Mouse (Mus musculus): Measurements from ENCODE around the gene Wt1. TPM values are rescaled to one million over a fixed set of nuclear protein-coding genes. Genes with fewer than 3 reads are reported as not detected.

Gene Wt1
- polyA plus RNA-seq, 1 experiment from 2014 or later, result 2.5 TPM

GRCm38 (mm10) chr2:105127531-105128480 lies 1.5 kb downstream of the Wt1 start:
- peaks cover 26% of the 10 kb centered on the region for H3K4me1 ChIP-seq (replicated peaks)
- H3K9me3 ChIP-seq, result no peaks in the 10 kb centered on the region
- H3K4me2 ChIP-seq, result 0 out of 2 replicates have a peak overlapping the region, but pooled peaks have one; percentile 36
- no peak overlapping the region for H3K9ac ChIP-seq
- H3K27me3 ChIP-seq, result peaks cover 100% of the 10 kb centered on the region
- 1% methylated on average over 52 of the region's 52 CpGs for WGBS
- H3K36me3 ChIP-seq, result no peaks in the 10 kb centered on the region
- H3K4me3 ChIP-seq, result peak overlapping the region; percentile 22
- no peak overlapping the region for H3K27ac ChIP-seq (replicated peaks)
- no peak for ATAC-seq (ENCODE audit: low read depth)

DNA sequence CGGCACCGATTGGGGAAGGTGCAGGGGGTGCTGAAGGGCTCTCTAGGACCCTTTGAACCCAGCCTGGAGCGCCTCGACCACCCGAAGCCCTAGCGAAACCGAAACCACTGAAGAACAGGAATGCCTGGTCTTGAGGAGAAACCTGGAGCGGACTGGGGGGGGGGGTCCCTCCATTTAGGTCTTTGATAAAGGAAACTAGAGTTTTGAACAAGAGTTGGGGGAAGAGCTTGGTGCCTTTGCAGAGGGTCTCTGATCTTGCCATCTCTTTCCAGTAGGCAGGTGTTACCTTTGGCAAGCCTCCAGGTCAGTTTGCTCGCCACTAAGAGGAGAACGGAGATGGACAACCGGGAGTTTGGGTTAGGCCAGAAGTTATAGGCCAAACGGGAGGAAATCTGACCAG lies 2.2 kb downstream of the Wt1 start:
- Histone ChIP-seq H3K4me1 (replicated peaks) (peaks cover 20% of the 10 kb centered on the region), H3K36me3 (no peaks in the 10 kb centered on the region), H3K4me3 (no peak overlapping the region), H3K9ac (no peak overlapping the region), H3K4me2 (no peak overlapping the region), H3K27me3 (peaks cover 100% of the 10 kb centered on the region), H3K9me3 (no peaks in the 10 kb centered on the region), H3K27ac (replicated peaks) (no peak overlapping the region)
- no peak for ATAC-seq (ENCODE audit: low read depth)
- WGBS, result 1% methylated on average over 12 of the region's 12 CpGs

- H3K36me3 ChIP-seq, result no peaks in the 10 kb centered on the region
- H3K4me1 ChIP-seq (replicated peaks), result peaks cover 24% of the 10 kb centered on the region
- WGBS, result under 1% methylated on average over 32 of the region's 32 CpGs
- no peak overlapping the region for H3K4me2 ChIP-seq
- H3K27me3 ChIP-seq, result peaks cover 100% of the 10 kb centered on the region
- H3K9ac ChIP-seq, result no peak overlapping the region
- H3K4me3 ChIP-seq, result no peak overlapping the region
- no peaks in the 10 kb centered on the region for H3K9me3 ChIP-seq
- no peak overlapping the region for H3K27ac ChIP-seq (replicated peaks)
- ATAC-seq (ENCODE audit: low read depth), result no peak
These were observed 4.2 kb downstream of the Wt1 start for GRCm38 (mm10) chr2:105130351-105131060.

DNA sequence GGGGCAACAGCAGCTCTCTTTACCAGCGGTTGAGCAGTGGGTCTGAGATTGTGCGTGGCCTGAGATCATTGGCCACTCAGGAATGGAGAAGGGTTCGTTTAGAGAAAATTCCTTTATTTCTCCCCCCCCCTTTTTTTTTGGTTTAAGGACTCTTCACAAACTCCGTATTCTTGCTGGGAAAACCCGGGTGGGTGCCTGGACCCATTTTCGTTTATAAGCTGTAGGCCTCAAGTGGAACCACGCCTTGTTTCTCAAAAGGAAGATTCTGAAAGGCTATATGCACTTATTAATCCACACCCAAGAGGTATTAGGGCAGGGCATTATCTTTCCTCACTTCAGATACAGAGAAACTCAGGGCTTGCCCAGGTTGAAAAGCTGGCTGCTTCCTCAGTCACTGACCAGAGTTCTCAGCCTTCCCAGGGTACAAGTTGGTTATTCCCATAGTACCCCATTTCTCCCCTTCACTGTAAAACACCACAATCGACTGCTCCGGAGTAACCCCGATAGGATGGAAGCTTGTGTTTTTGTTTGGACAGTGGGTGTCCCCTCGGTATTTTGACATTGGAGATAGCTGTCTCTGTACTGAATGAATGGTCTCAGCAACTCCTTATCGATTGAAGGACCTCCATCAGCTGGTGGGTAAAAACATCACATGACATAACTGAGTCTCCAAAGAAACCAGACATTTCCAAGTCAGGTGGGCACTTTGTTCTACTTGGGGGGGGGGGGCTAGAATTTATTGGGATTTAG lies 4.9 kb downstream of the Wt1 start:
- H3K9ac ChIP-seq, result no peak overlapping the region
- 4% methylated on average over 12 of the region's 12 CpGs for WGBS
- peaks cover 100% of the 10 kb centered on the region for H3K27me3 ChIP-seq
- no peak overlapping the region for H3K27ac ChIP-seq (replicated peaks)
- H3K4me1 ChIP-seq (replicated peaks), result peaks cover 22% of the 10 kb centered on the region
- H3K36me3 ChIP-seq, result no peaks in the 10 kb centered on the region
- no peak overlapping the region for H3K4me3 ChIP-seq
- ATAC-seq (ENCODE audit: low read depth), result no peak
- no peaks in the 10 kb centered on the region for H3K9me3 ChIP-seq
- no peak overlapping the region for H3K4me2 ChIP-seq

DNA sequence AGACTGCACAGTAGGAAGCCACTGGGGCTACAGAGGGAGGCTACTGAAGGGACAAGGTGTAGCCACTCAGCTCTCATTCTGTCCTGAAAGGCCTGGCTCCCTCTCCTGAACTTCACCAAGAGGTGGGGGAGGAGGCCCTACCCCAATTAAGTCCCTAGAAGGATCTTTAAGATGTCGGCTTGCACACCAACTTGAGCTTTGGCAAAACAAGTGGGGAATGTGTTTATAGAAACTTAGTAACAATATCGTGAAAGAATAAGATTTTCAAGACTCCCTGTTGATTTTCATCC lies 5.4 kb downstream of the Wt1 start:
- Histone ChIP-seq H3K4me1 (replicated peaks) (peaks cover 17% of the 10 kb centered on the region), H3K27me3 (peaks cover 100% of the 10 kb centered on the region), H3K36me3 (no peaks in the 10 kb centered on the region), H3K4me3 (no peak overlapping the region), H3K9me3 (no peaks in the 10 kb centered on the region), H3K27ac (replicated peaks) (no peak overlapping the region), H3K4me2 (no peak overlapping the region), H3K9ac (no peak overlapping the region)
- 4% methylated on average over 2 of the region's 2 CpGs for WGBS
- no peak for ATAC-seq (ENCODE audit: low read depth)

DNA sequence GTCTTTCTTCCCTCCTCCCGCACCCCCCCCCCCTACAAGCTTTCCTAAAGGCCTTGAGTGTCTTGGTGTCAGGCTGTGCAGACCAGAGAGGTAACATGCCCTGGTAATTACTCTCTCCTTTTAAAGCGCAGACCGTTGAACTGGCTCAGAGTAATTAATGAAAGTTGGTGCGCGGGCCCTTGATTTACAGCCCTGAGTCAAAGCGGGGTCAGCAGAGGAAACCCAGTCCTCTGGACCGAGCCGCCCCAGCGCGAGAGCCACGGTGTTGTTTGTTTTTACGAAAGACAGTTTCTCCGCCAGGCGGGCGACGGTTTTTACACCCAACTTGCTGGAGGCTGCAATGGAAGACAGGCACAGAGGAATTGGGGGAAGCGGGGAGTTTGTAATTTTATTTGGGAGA lies 6.0 kb downstream of the Wt1 start:
- WGBS, result under 1% methylated on average over 17 of the region's 17 CpGs
- ATAC-seq (ENCODE audit: low read depth), result 0 out of 2 replicates have a peak, but pooled peaks have one; percentile 10
- H3K27ac ChIP-seq (replicated peaks), result no peak overlapping the region

DNA sequence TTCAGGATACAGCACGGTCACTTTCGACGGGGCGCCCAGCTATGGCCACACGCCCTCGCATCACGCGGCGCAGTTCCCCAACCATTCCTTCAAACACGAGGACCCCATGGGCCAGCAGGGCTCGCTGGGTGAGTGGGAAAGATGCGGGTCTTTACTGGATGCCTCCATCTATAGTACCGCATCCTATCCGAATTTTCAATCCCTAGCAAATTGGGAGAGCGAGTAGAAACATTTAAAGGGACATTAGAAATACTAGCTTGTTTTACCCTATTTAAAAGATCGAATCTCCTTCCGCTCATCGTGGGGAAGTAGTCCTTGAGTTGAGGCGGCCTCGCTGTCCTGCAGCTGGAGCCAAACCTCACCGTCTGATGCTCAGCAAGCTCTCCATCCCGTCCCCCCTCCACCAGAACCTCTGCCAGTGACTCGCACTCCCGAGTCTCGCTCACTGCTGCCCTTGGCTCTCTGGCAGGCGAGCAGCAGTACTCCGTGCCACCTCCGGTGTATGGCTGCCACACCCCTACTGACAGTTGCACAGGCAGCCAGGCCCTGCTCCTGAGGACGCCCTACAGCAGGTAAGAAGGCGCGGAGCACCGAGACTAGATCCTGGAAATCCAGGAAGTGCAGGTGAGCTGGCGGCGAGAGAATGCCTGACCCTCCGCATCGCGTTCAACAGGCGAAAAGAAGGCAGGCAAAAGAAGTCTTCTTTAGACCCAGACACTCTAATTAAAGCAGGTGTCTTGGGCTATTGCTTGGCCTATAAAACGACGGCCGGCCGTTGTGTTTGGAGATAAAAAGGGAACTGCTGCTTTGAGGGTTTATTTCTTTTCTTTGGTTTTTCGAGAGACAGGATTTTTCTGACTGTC lies 6.8 kb downstream of the Wt1 start:
- 1% methylated on average over 43 of the region's 43 CpGs for WGBS
- ATAC-seq (ENCODE audit: low read depth), result no peak

More for the DNA sequence above, 6.0 kb downstream of the Wt1 start:
- Histone ChIP-seq H3K4me2 (no peak overlapping the region), H3K9me3 (no peaks in the 10 kb centered on the region), H3K27me3 (peaks cover 100% of the 10 kb centered on the region), H3K9ac (no peak overlapping the region), H3K4me3 (no peak overlapping the region), H3K4me1 (replicated peaks) (peaks cover 11% of the 10 kb centered on the region), H3K36me3 (no peaks in the 10 kb centered on the region)

GRCm38 (mm10) chr2:105134296-105134695 lies 8.0 kb downstream of the Wt1 start:
- Histone ChIP-seq H3K4me1 (replicated peaks) (peaks cover 9% of the 10 kb centered on the region), H3K4me2 (no peak overlapping the region), H3K27ac (replicated peaks) (no peak overlapping the region), H3K4me3 (no peak overlapping the region), H3K9me3 (no peaks in the 10 kb centered on the region), H3K36me3 (no peaks in the 10 kb centered on the region), H3K9ac (no peak overlapping the region), H3K27me3 (peaks cover 100% of the 10 kb centered on the region)
- WGBS, result under 1% methylated on average over 19 of the region's 19 CpGs
- no peak for ATAC-seq (ENCODE audit: low read depth)

More for the DNA sequence above, 6.8 kb downstream of the Wt1 start:
- Histone ChIP-seq H3K4me2 (no peak overlapping the region), H3K36me3 (no peaks in the 10 kb centered on the region), H3K27ac (replicated peaks) (no peak overlapping the region), H3K27me3 (peaks cover 100% of the 10 kb centered on the region), H3K4me1 (replicated peaks) (peaks cover 9% of the 10 kb centered on the region), H3K4me3 (no peak overlapping the region), H3K9ac (no peak overlapping the region), H3K9me3 (no peaks in the 10 kb centered on the region)

DNA sequence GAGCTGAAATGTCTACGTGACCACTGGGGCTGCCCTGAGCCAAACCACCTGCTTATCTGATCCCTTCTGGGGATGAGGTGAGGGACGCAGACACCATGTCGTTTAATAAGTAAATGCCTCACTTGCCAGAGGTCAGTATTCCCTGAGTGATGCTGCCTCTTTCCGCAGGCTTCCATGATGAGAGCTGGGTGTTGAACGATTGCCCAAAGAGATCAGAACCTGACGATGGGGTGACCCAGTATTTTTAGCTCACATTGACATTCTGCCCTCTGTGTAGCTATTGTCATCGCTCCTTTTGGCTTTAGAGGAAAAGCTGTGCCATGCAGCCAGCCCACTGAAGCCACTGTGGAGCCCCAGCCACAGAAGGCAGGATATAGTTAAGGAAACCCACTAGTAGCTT lies 13.1 kb downstream of the Wt1 start:
- no peak overlapping the region for H3K9ac ChIP-seq
- no peak overlapping the region for H3K27ac ChIP-seq (replicated peaks)
- H3K4me1 ChIP-seq (replicated peaks), result 0 out of 2 replicates have a peak, but pooled peaks cover under 1% of the 10 kb centered on the region
- no peaks in the 10 kb centered on the region for H3K9me3 ChIP-seq
- no peak overlapping the region for H3K4me2 ChIP-seq
- WGBS, result 83% methylated on average over 7 of the region's 7 CpGs
- ATAC-seq (ENCODE audit: low read depth), result no peak
- peaks cover 76% of the 10 kb centered on the region for H3K27me3 ChIP-seq
- H3K4me3 ChIP-seq, result no peak overlapping the region
- H3K36me3 ChIP-seq, result no peaks in the 10 kb centered on the region

- Histone ChIP-seq H3K9me3 (no peaks in the 10 kb centered on the region), H3K4me3 (no peak overlapping the region), H3K27ac (replicated peaks) (no peak overlapping the region), H3K4me1 (replicated peaks) (no peaks in the 10 kb centered on the region), H3K9ac (no peak overlapping the region), H3K27me3 (peaks cover 57% of the 10 kb centered on the region), H3K36me3 (no peaks in the 10 kb centered on the region), H3K4me2 (no peak overlapping the region)
- ATAC-seq (ENCODE audit: low read depth), result no peak
- 73% methylated on average over 7 of the region's 7 CpGs for WGBS
These were observed 15.0 kb downstream of the Wt1 start for GRCm38 (mm10) chr2:105141371-105141770.

DNA sequence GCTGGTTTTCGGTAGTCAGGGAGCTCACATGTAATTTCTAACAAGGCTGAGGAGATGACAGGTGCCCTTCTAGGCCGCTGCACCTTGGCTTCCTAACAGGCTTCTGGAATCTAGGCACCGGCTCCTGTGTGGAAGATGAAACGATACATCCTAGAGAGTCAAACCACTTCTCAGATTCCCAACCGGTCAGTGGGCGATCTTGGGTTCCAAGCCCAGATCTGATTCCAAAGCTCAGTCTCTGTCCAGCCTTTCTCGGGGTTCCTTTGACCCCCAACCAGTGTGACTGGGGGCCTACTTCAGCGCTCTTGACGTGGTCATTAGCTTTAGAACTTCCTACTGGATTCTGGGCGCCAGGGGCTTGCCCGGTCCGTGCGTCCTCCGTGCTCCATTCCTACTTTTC lies 17.4 kb downstream of the Wt1 start:
- Histone ChIP-seq H3K36me3 (no peaks in the 10 kb centered on the region), H3K27me3 (peaks cover 33% of the 10 kb centered on the region), H3K4me1 (replicated peaks) (no peaks in the 10 kb centered on the region), H3K4me2 (no peak overlapping the region), H3K4me3 (no peak overlapping the region), H3K9me3 (no peaks in the 10 kb centered on the region), H3K9ac (no peak overlapping the region), H3K27ac (replicated peaks) (no peak overlapping the region)
- no peak for ATAC-seq (ENCODE audit: low read depth)
- 92% methylated on average over 14 of the region's 14 CpGs for WGBS
